Mouse (Mus musculus) pancreas, adult 10 weeks (tissue): ENCODE results near the gene Gjb5. TPM values are rescaled to one million over a fixed set of nuclear protein-coding genes. Genes with fewer than 3 reads are reported as not detected.

ENCODE experiments used
- polyA plus RNA-seq: library from polyadenylated mRNA; stranded (reverse); fragments of 350-450 nt; fragmentation: Illumina TruSeq; extraction: RNeasy Lipid Tissue Mini Kit (QIAGEN cat#74804); gene quantifications from one replicate; pipeline ENCODE4 v1.2.3, GENCODE M21; 2015; ENCODE audit warnings: low read depth, low replicate concordance; ENCODE audit not compliant: insufficient read depth

Gene Gjb5
- 2.1 TPM for polyA plus RNA-seq

DNA sequence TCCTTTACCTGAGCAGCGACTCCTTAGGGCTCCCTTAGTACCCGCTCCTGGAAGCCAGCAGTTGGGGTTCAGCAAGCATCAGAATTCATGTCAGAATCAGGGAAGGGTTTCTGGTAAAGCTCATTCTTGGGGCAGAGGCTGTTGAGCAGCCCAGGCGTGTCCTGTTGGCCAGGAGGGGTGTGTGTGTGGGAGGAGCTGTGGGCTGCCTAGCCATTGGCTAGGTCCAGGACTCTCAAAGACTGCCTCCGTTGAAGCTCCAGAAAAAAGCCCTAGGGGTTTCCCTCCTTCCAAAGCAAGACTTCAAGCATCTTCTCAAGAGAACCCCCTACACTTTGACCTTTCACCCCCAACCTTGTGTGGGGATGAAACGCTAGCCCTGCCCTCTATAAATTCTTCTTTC, at the start of gene Gjb5:
Gjb5 (minus strand) TSS at position 164 of the 400 bp plus-strand sequence.

GRCm38 (mm10) chr4:127353951-127354438, 4.0 kb downstream of the Gjb5 start, which contains the start of gene Gjb4:
Gene Gjb4, minus strand, starts transcription at chr4:127354081.

GRCm38 (mm10) chr4:127330181-127331100, 27.5 kb downstream of the Gjb5 start, which contains the start of gene Gjb3:
Gene Gjb3, minus strand, starts transcription at chr4:127330844.

GRCm38 (mm10) chr4:127313861-127314260, 44.1 kb downstream of the Gjb5 start, which contains the start of gene Gja4:
Gene Gja4, minus strand, starts transcription at chr4:127314039.

Other genes starting within 250 kb of the Gjb5 start
- 3.7 TPM for gene Tmem35b, start 234.5 kb downstream of the Gjb5 start, polyA plus RNA-seq
- gene Dlgap3, start 189.0 kb downstream of the Gjb5 start, polyA plus RNA-seq: 0.48 TPM
- 9.0 TPM for gene Smim12, start 114.4 kb downstream of the Gjb5 start, polyA plus RNA-seq
- gene Gja4, start 44.1 kb downstream of the Gjb5 start, polyA plus RNA-seq: 8.2 TPM
- 0.52 TPM for gene Gjb3, start 27.3 kb downstream of the Gjb5 start, polyA plus RNA-seq
- not detected for gene Gjb4, start 4.1 kb downstream of the Gjb5 start, polyA plus RNA-seq